Mouse (Mus musculus) layer of hippocampus, adult 8-10 months (tissue): ENCODE results near the gene Hspa1l. TPM values are rescaled to one million over a fixed set of nuclear protein-coding genes. Genes with fewer than 3 reads are reported as not detected.
"Not testable (repeated sequence)": the region's sequence is repeated elsewhere in the genome, so short reads cannot be mapped to it uniquely, and the experiment has no call there.

Experiments used
- DNase-seq, 2 experiments: peaks; one replicate each; pipeline ENCODE4 v3.0.0; 2022; ENCODE audit warnings: low spot score in 2 of 2
- total RNA-seq, 4 experiments: library from RNA; stranded (reverse); gene quantifications; 2 replicates each; pipeline ENCODE4 v1.2.4; 2022

Gene Hspa1l
- total RNA-seq, 4 experiments from 2014 or later, result 0.23 to 0.45 (median 0.31) TPM

DNA sequence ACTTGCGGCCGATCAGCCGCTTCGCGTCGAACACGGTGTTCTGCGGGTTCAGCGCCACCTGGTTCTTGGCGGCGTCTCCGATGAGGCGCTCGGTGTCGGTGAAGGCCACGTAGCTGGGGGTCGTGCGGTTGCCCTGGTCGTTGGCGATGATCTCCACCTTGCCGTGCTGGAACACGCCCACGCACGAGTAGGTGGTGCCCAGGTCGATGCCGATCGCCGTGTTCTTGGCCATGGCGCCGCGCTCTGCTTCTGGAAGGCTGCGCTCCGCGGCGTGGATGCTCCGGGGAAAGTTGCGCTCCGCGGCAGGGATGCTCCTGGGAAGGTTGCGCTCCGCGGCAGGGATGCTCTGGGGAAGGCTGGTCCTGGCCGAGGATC lies 822 bp upstream of the Hspa1l start:
- not testable (repeated sequence) for DNase-seq

GRCm38 (mm10) chr17:34975581-34976492 lies 3.3 kb downstream of the Hspa1l start:
- DNase-seq, result no peak

DNA sequence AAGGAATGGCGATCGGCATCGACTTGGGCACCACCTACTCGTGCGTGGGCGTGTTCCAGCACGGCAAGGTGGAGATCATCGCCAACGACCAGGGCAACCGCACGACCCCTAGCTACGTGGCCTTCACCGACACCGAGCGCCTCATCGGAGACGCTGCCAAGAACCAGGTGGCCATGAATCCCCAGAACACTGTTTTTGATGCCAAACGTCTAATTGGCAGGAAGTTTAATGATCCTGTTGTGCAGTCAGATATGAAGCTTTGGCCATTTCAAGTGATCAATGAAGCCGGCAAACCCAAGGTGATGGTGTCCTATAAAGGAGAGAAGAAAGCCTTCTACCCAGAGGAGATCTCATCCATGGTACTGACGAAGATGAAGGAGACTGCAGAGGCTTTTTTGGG lies 4.5 kb downstream of the Hspa1l start:
- no peak for DNase-seq

- DNase-seq, result no peak
Measured at GRCm38 (mm10) chr17:34978239-34978638, 5.7 kb downstream of the Hspa1l start.

DNA sequence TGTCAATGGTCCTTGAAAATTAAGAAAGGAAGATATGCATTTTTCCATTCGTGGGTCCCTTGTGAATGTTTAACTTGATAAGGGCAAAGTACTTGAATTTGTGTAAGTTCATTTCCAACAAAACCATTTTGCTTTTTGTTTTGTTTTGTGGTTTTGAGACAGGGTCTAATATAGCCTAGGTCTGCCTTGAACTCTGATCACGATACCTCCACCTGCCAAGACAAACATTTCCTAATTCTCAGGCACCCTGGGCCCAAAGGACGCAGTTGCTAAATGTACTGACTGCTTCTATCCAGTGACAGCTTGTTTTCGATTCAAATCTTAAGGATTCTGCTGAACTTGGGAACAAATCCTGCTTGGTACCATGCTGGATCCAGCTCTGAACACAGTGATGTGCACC lies 7.1 kb downstream of the Hspa1l start:
- DNase-seq, result no peak

DNA sequence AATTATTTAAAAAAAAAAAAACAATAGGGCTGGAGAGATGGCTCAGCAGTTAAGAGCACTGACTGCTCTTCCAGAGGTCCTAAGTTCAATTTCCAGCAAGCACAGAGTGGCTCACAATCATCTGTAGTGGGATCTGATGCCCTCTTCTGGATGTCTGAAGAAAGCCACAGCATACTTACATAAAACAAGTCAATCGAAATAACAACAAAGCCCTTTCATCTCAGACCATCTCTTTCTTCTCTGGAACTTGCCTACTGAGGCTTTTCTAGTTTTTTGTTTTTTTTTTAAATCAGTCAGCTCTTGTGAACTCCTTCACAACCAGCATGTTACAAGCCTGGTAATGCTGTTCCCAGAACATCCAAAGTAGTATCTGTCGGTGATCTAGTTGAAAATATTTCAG lies 8.2 kb downstream of the Hspa1l start:
- DNase-seq, result no peak

GRCm38 (mm10) chr17:34981690-34982180 lies 9.2 kb downstream of the Hspa1l start, which contains the start of gene Lsm2:
Gene Lsm2 (plus strand): TSS chr17:34981862.
- DNase-seq, result peak; percentile 89 to 91

GRCm38 (mm10) chr17:34982328-34982727 lies 9.8 kb downstream of the Hspa1l start:
- DNase-seq, result no peak

GRCm38 (mm10) chr17:34984218-34984617 lies 11.7 kb downstream of the Hspa1l start:
- no peak for DNase-seq

DNA sequence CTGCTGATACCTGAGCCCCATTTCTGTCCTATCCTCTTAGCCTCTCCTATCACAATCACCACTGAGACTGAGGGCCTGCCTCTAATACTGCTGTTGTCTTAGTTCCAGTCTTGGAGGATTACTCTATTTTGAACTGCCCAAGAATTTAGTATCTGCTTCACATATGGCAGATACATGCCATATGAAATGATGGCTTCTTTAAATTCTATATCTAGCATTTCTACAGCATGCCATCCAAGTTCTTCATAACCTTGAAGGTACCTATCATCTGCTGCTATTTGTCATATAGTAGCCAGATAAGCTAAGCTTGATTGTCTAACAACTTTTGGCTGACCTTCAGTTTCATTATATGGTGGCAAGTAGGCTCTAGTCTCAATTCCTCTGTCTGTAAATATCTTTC lies 22.2 kb downstream of the Hspa1l start:
- no peak for DNase-seq

DNA sequence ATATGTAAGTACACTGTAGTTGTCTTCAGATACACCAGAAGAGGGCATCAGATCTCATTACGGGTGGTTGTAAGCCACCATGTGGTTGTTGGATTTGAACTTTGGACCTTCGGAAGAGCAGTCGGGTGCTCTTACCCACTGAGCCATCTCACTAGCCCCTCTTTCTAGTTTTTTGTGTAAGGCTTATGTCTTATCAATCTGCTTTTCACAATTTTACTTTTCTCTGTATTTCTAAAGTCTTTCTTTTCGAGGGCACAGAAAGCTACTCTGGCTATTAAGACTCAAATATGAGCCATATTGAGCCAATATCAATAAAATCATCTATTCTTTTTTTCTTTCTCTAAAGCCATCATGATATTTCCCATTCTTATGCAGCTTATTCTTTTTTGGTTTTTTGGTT lies 22.7 kb downstream of the Hspa1l start:
- DNase-seq, result not testable (repeated sequence)

- DNase-seq, result not testable (repeated sequence)
Measured at GRCm38 (mm10) chr17:34995927-34996326, 23.4 kb downstream of the Hspa1l start.

- no peak for DNase-seq
Measured at GRCm38 (mm10) chr17:34996411-34997141, 24.1 kb downstream of the Hspa1l start.

DNA sequence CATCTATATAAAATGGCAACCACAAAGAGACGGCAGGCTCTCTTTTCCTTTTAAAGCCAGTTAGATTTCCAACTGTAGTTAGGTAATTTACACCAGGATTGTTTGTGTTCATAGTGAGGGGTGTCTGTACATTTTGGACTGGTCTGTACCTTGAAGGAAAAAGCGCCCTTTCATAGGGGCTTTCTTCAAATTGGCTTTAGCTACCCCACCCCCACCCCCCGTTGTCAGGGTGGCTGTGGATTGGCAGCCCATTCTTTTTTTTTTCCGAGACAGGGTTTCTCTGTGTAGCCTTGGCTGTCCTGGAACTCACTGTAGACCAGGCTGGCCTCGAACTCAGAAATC lies 24.6 kb downstream of the Hspa1l start:
- DNase-seq, result no peak

GRCm38 (mm10) chr17:34998526-34999430 lies 26.3 kb downstream of the Hspa1l start:
- DNase-seq, result no peak

- DNase-seq, result not testable (repeated sequence)
Measured at GRCm38 (mm10) chr17:34999871-35000716, 27.6 kb downstream of the Hspa1l start.

DNA sequence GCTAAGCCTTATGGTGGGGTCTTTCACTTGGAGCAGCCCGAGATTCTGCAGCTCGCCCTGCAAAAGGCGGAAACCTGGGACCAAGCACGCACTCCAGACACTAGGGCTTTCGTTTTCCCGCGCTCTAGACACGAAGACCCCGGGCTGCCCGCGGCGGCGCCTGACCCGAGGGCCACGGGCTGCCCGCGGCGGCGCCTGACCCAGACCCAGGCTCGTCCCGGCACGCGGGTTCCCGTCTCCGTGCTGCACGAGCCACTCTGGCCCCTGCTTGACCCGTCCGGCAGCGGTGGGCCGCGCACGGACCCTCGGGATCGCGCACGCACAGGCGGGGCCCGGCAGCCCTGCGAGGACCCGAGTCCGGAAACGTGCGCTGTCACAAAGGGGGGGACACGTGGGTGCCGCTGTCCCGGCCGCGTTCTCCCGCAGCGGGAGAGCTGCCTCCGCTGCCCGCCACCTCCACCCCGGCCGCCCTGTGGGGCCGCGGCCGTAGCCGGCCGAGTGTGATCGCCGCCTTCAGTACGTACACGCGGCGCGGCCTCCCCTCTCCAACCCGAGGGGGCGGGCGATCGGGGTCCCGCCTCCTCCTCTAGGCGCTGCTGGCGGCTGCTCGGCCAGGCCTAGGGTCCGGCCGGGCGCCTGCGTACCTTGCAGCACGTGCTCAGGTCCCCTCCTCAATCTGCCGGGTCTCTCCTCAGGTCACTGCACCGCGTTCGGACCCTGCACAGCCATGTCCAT lies 28.4 kb downstream of the Hspa1l start, which contains the start of gene Vars:
Gene Vars, plus strand, starts transcription at position 271 of the 735 bp plus-strand sequence.
- peak; percentile 63 to 70 for DNase-seq

DNA sequence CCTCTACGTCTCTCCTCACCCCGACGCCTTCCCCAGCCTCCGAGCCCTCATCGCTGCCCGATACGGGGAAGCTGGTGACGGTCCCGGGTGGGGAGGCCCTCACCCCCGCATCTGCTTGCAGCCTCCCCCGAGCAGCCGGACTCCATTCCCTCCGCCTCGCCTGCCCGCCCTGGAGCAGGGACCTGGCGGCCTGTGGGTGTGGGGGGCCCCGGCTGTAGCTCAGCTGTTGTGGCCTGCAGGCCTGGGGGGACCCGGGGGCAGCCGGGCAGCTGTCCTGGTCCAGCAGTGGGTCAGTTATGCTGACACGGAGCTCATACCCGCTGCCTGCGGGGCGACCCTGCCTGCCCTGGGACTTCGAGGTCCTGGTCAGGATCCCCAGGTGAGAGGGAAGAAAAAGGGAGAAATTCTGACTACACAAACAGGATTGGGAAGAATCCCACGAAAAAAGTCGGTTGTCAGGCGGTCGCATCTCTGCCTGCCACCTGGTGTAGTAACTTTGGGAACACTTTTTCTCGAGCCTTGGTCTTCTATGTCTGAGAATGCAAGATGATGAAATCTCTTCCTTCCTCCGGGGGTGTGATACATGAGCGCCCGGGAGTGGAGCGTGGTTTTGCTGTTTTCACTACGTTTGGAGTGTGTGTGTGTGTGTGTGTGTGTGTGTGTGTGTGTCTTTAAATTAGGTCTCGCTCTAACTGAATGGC lies 29.1 kb downstream of the Hspa1l start:
- no peak for DNase-seq
